21 mouse cellular contexts compared by ENCODE assay signal in the genomic region with DNA sequence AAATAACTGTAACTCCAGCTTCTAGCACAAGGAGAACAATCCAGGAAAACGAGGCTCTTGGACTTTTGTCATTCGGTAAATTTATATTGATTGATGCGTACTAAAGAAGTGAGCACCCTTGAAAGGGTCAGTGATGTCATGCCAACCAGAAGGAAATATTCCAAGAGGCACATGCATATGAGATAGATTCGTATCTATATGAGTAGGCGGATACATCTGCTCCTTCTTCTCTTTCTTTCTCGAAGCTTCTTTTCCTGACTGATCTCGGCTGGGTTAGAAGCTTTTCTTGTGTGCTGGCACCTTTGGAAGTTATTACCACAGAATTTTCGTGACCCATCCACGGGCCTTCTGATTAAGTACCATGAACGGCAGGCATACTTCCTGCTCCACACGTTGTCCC. TPM values are rescaled to one million over a fixed set of nuclear protein-coding genes. Genes with fewer than 3 reads are reported as not detected.
A peak's percentile ranks its signal among the peaks of the same experiment; 100 is the strongest.
DNase-seq lines count a peak whose midpoint lies in the region; ATAC-seq lines count a peak whose summit lies in the region.
"Had no signal": no experiment of that assay in that cellular context is flagged by ENCODE, and none has a peak within 500 bp of the region (broad histone marks: within the 10 kb centered on the region; RNA-seq: fewer than 3 reads in every experiment).

No protein-coding gene starts in this region.

- no peak overlapping the region for H3K9ac ChIP-seq in kidney, embryonic 16.5 days (replicated peaks; ENCODE audit: low read length)
- no peak overlapping the region for H3K9ac ChIP-seq in neural tube, embryonic 11.5 days (ENCODE audit: low read length)
- H3K9ac ChIP-seq: embryonic facial prominence, embryonic 12.5 days; forebrain, embryonic 13.5 days; forebrain, embryonic 15.5 days; forebrain, postnatal 0 days had no signal

- H3K9me3 ChIP-seq in kidney, embryonic 16.5 days (ENCODE audit: low read length): no peaks in the 10 kb centered on the region
- H3K9me3 ChIP-seq in neural tube, embryonic 11.5 days (ENCODE audit: control insufficient read depth, low read length): no peaks in the 10 kb centered on the region
- H3K9me3 ChIP-seq: embryonic facial prominence, embryonic 10.5 days; embryonic facial prominence, embryonic 12.5 days; forebrain, embryonic 13.5 days; forebrain, embryonic 15.5 days had no signal

- H3K4me2 ChIP-seq in kidney, embryonic 16.5 days (replicated peaks; ENCODE audit: low read depth, low read length): no peak overlapping the region
- no peak overlapping the region for H3K4me2 ChIP-seq in neural tube, embryonic 11.5 days (ENCODE audit: low read depth)
- H3K4me2 ChIP-seq: forebrain, embryonic 13.5 days; forebrain, embryonic 15.5 days had no signal

- ATAC-seq in kidney, embryonic 16.5 days (ENCODE audit: low FRiP score, low TSS enrichment): no peak
- ATAC-seq in neural tube, embryonic 11.5 days (ENCODE audit: insufficient read depth, low FRiP score, low TSS enrichment): no peak
- ATAC-seq: activated CD4-positive, CD25-positive, alpha-beta regulatory T cell, adult 4 months; forebrain, embryonic 13.5 days; forebrain, embryonic 15.5 days; forebrain, postnatal 0 days; Patski had no signal

- H3K36me3 ChIP-seq in kidney, embryonic 16.5 days (ENCODE audit: insufficient read depth, low read length): no peaks in the 10 kb centered on the region
- H3K36me3 ChIP-seq in neural tube, embryonic 11.5 days (ENCODE audit: control insufficient read depth, insufficient read depth, low read length): no peaks in the 10 kb centered on the region
- H3K36me3 ChIP-seq: embryonic facial prominence, embryonic 10.5 days; embryonic facial prominence, embryonic 12.5 days; forebrain, embryonic 15.5 days had no signal

- no peaks in the 10 kb centered on the region for H3K27me3 ChIP-seq in kidney, embryonic 16.5 days (ENCODE audit: insufficient read depth, low read length)
- no peaks in the 10 kb centered on the region for H3K27me3 ChIP-seq in neural tube, embryonic 11.5 days (ENCODE audit: control insufficient read depth, insufficient read depth, low read length)
- H3K27me3 ChIP-seq: embryonic facial prominence, embryonic 12.5 days; forebrain, embryonic 13.5 days; forebrain, embryonic 15.5 days; Patski had no signal

- H3K4me3 ChIP-seq in kidney, embryonic 16.5 days (ENCODE audit: low read length): no peak overlapping the region
- H3K4me3 ChIP-seq in neural tube, embryonic 11.5 days (ENCODE audit: low read depth, low read length): no peak overlapping the region
- H3K4me3 ChIP-seq: embryonic facial prominence, embryonic 10.5 days; embryonic facial prominence, embryonic 12.5 days; forebrain, embryonic 13.5 days; forebrain, embryonic 15.5 days had no signal

- intact Hi-C loops in heart, postnatal 14 days (cut with DNase I): loop anchor here (5.0 kb wide), 1 partner anchor 36 kb away; no protein-coding TSS in a partner anchor

- H3K27ac ChIP-seq in kidney, embryonic 16.5 days (ENCODE audit: low read length): peak overlapping the region; percentile 14; the same call in 1 of the 2 replicates
- no peak overlapping the region for H3K27ac ChIP-seq in neural tube, embryonic 11.5 days (ENCODE audit: low read depth, low read length)
- H3K27ac ChIP-seq: forebrain, embryonic 13.5 days; forebrain, embryonic 15.5 days had no signal

- WGBS in kidney, embryonic 16.5 days: 77% methylated on average over 11 of the region's 11 CpGs
- WGBS in neural tube, embryonic 11.5 days: 83% methylated on average over 11 of the region's 11 CpGs

- DNase-seq in heart, adult 11 months: peak; percentile 61
- no peak for DNase-seq in heart, postnatal 14 days
- no peak for DNase-seq in kidney, adult 11 months
- peak; percentile 8 for DNase-seq in neural tube, embryonic 11.5 days (ENCODE audit: low spot score)
- no peak for DNase-seq in neural tube, embryonic 10.5 days (ENCODE audit: extremely low spot score, low spot score)
- no peak for DNase-seq in layer of hippocampus, postnatal 14 days (ENCODE audit: low spot score in 2 of 2)
- DNase-seq: adrenal gland, adult 8-10 months; adrenal gland, postnatal 14 days; adrenal gland, postnatal 36 days; cerebellum, adult 11-12 months; cerebellum, adult 2 months; cerebellum, postnatal 10 days; cerebellum, postnatal 25 days; forebrain, postnatal 0 days had no signal

- peaks cover 17% of the 10 kb centered on the region for H3K4me1 ChIP-seq in kidney, embryonic 16.5 days (ENCODE audit: insufficient read depth, low read length)
- peaks cover 7% of the 10 kb centered on the region; the same call in 1 of the 2 replicates for H3K4me1 ChIP-seq in neural tube, embryonic 11.5 days (ENCODE audit: control insufficient read depth, insufficient read depth, low read length)

RNA-seq across cellular contexts. Expression of a gene that starts 12.1 kb away (rescaled TPM):
- 100 to 1,000 TPM; 257 to 301 TPM for total RNA-seq in heart, postnatal 14 days (2021)
- polyA plus RNA-seq in kidney, embryonic 16.5 days (2015; fragmentation: Nextera tagmentation; extraction: Ambion mirVana): 140 and 150 TPM in 2 replicates
- 217 and 219 TPM in 2 replicates for polyA plus RNA-seq in neural tube, embryonic 11.5 days (2014; fragmentation: Nextera tagmentation; extraction: Ambion mirVana)
- 10 to 100 TPM; 52.6 to 57.4 TPM for total RNA-seq in layer of hippocampus, postnatal 14 days (2021)

Comparison
In these comparisons a context has a peak if more than half of its experiments do, and no peak if none do; other contexts are left out.
1. DNase-seq: peak in heart, adult 11 months (single experiment) and neural tube, embryonic 11.5 days (single experiment); none in heart, postnatal 14 days (0 of 2), kidney, adult 11 months (single experiment), neural tube, embryonic 10.5 days (single experiment) and layer of hippocampus, postnatal 14 days (0 of 2).
2. RNA of a gene that starts 12.1 kb away (total RNA-seq): 257 to 301 TPM in heart, postnatal 14 days; 52.6 to 57.4 TPM in layer of hippocampus, postnatal 14 days; every median in the first group is over 4 times any median in the second.